Mouse (Mus musculus) liver, adult 2 months (tissue): ENCODE results near the gene Trappc1.

Experiments used
- CTCF ChIP-seq: fragments of 200-500 bp; IDR thresholded peaks from 2 replicates; pipeline ENCODE4 v1.5.1; 2011; ENCODE audit warnings: low read depth, low read length, control low read depth
- POLR2A ChIP-seq: fragments of 200-500 bp; IDR thresholded peaks from 2 replicates; pipeline ENCODE4 v1.6.1; 2011; ENCODE audit warnings: low read length, control low read depth; ENCODE audit not compliant: insufficient read depth; ENCODE audit errors: extremely low read depth

- TF ChIP-seq POLR2A (no peak), CTCF (no peak)
Measured at GRCm38 (mm10) chr11:69331929-69332405, 8.2 kb downstream of the Trappc1 start.
